In genomic region chr5:21786258-21787185, GRCm38 (mm10) we compare ENCODE assay signal across 8 mouse cellular contexts. TPM values are rescaled to one million over a fixed set of nuclear protein-coding genes. Genes with fewer than 3 reads are reported as not detected.
DNase-seq lines count a peak whose midpoint lies in the region; ATAC-seq and TF ChIP-seq lines count a peak whose summit lies in the region.

No protein-coding gene starts in this region.

- ATAC-seq in forebrain, embryonic 11.5 days (replicated peaks; ENCODE audit: low FRiP score), result peak; percentile 83
- peak; percentile 80 for ATAC-seq in heart, embryonic 16.5 days (replicated peaks; ENCODE audit: extremely low read depth, insufficient read depth, low FRiP score)
- ATAC-seq in liver, embryonic 15.5 days (ENCODE audit: insufficient read depth), result peak; percentile 79
- peak; percentile 79 for ATAC-seq in neural tube, embryonic 12.5 days (ENCODE audit: low FRiP score, low read depth)

- in situ Hi-C loops in CH12.LX (cut with MboI; ENCODE audit: low pct_ligation_motif_present, low pct_unique_long_range_greater_than_20kb, low sequenced_read_pairs), result no loop called here

- TF ChIP-seq RAD21 in CH12.LX (IDR thresholded peaks at IDR 0.05; ENCODE audit: low read depth, low read length), result no peak

- H3K9me3 ChIP-seq in CH12.LX (replicated peaks; ENCODE audit: low read length), result no peaks in the 10 kb centered on the region
- H3K9me3 ChIP-seq in forebrain, embryonic 11.5 days (ENCODE audit: control insufficient read depth, low read length), result no peaks in the 10 kb centered on the region
- no peaks in the 10 kb centered on the region for H3K9me3 ChIP-seq in heart, embryonic 16.5 days (replicated peaks; ENCODE audit: control insufficient read depth, low read length)
- no peaks in the 10 kb centered on the region for H3K9me3 ChIP-seq in liver, embryonic 15.5 days (replicated peaks)
- H3K9me3 ChIP-seq in neural tube, embryonic 12.5 days, result no peaks in the 10 kb centered on the region

- peak overlapping the region; percentile 77 for H3K27ac ChIP-seq in CH12.LX (ENCODE audit: insufficient read depth, low read depth)
- peak overlapping the region; percentile 81 for H3K27ac ChIP-seq in forebrain, embryonic 11.5 days (ENCODE audit: low read depth, low read length)
- peak overlapping the region; percentile 90 for H3K27ac ChIP-seq in heart, embryonic 16.5 days (ENCODE audit: low read length)
- H3K27ac ChIP-seq in liver, embryonic 15.5 days (replicated peaks), result peak overlapping the region; percentile 93
- H3K27ac ChIP-seq in neural tube, embryonic 12.5 days, result peak overlapping the region; percentile 57

- peaks cover 3 to 40% of the 10 kb centered on the region in 2 experiments; a peak in 2 of 4 replicates for H3K4me1 ChIP-seq in CH12.LX (ENCODE audit: control insufficient read depth in 1 of 2, insufficient read depth in 2 of 2)
- H3K4me1 ChIP-seq in forebrain, embryonic 11.5 days (replicated peaks; ENCODE audit: control insufficient read depth, insufficient read depth, low read length), result peaks cover 4% of the 10 kb centered on the region; the same call in 1 of the 2 replicates
- peaks cover 8% of the 10 kb centered on the region for H3K4me1 ChIP-seq in heart, embryonic 16.5 days (ENCODE audit: control insufficient read depth, insufficient read depth, low read length)
- H3K4me1 ChIP-seq in liver, embryonic 15.5 days (replicated peaks), result peaks cover 42% of the 10 kb centered on the region
- peaks cover 18% of the 10 kb centered on the region for H3K4me1 ChIP-seq in neural tube, embryonic 12.5 days

- peak overlapping the region; percentile 88 to 100 (median 96) for H3K4me3 ChIP-seq in CH12.LX (replicated peaks in 1 of 3; ENCODE audit: low read depth in 2 of 3, low read length in 2 of 3, poor library complexity in 1 of 3)
- H3K4me3 ChIP-seq in forebrain, embryonic 11.5 days (ENCODE audit: low read depth, low read length), result peak overlapping the region; percentile 76
- peak overlapping the region; percentile 99 for H3K4me3 ChIP-seq in heart, embryonic 16.5 days (ENCODE audit: low read length)
- peak overlapping the region; percentile 99 for H3K4me3 ChIP-seq in liver, embryonic 15.5 days (replicated peaks)
- H3K4me3 ChIP-seq in neural tube, embryonic 12.5 days, result peak overlapping the region; percentile 89

- dilution Hi-C loops in CH12.LX (cut with MboI; ENCODE audit: extremely low pct_ligation_motif_present, extremely low pct_unique_long_range_greater_than_20kb, low sequenced_read_pairs), result no loop called here

- H3K36me3 ChIP-seq in CH12.LX (replicated peaks in 1 of 2; ENCODE audit: control insufficient read depth in 1 of 2, insufficient read depth in 1 of 2, low read length in 1 of 2), result peaks cover 19 to 52% of the 10 kb centered on the region in 2 experiments
- peaks cover 6% of the 10 kb centered on the region; the same call in 1 of the 2 replicates for H3K36me3 ChIP-seq in forebrain, embryonic 11.5 days (ENCODE audit: control insufficient read depth, insufficient read depth, low read length)
- peaks cover 10% of the 10 kb centered on the region for H3K36me3 ChIP-seq in heart, embryonic 16.5 days (ENCODE audit: control insufficient read depth, insufficient read depth)
- peaks cover 33% of the 10 kb centered on the region for H3K36me3 ChIP-seq in liver, embryonic 15.5 days (replicated peaks)
- H3K36me3 ChIP-seq in neural tube, embryonic 12.5 days, result peaks cover 13% of the 10 kb centered on the region

- H3K4me2 ChIP-seq in CH12.LX (ENCODE audit: insufficient read depth, low read depth, poor library complexity, severe bottlenecking), result peak overlapping the region; percentile 93
- peak overlapping the region; percentile 52 for H3K4me2 ChIP-seq in forebrain, embryonic 11.5 days (ENCODE audit: low read depth, low read length, severe bottlenecking)
- H3K4me2 ChIP-seq in heart, embryonic 16.5 days (ENCODE audit: low read depth, low read length), result peak overlapping the region; percentile 87
- peak overlapping the region; percentile 99 for H3K4me2 ChIP-seq in liver, embryonic 15.5 days
- H3K4me2 ChIP-seq in neural tube, embryonic 12.5 days (replicated peaks), result peak overlapping the region; percentile 76

- TF ChIP-seq EP300 in CH12.LX (IDR thresholded peaks at IDR 0.05; ENCODE audit: low read length), result no peak

- peak; percentile 87 for TF ChIP-seq POLR2A in CH12.LX (IDR thresholded peaks at IDR 0.05; ENCODE audit: low read depth, low read length)

- WGBS in forebrain, embryonic 11.5 days, result 2% methylated on average over 51 of the region's 51 CpGs
- 1% methylated on average over 51 of the region's 51 CpGs for WGBS in heart, embryonic 16.5 days
- WGBS in liver, embryonic 15.5 days (ENCODE audit: insufficient replicate concordance), result 1% methylated on average over 51 of the region's 51 CpGs
- 3% methylated on average over 51 of the region's 51 CpGs for WGBS in neural tube, embryonic 12.5 days

- peak overlapping the region; percentile 98 for H3K9ac ChIP-seq in CH12.LX (ENCODE audit: insufficient read depth, low read depth)
- peak overlapping the region; percentile 80 for H3K9ac ChIP-seq in forebrain, embryonic 11.5 days (ENCODE audit: low read length)
- H3K9ac ChIP-seq in heart, embryonic 16.5 days (ENCODE audit: low read length), result peak overlapping the region; percentile 98
- peak overlapping the region; percentile 91 for H3K9ac ChIP-seq in liver, embryonic 15.5 days
- peak overlapping the region; percentile 88 for H3K9ac ChIP-seq in neural tube, embryonic 12.5 days

- H3K27me3 ChIP-seq in CH12.LX (replicated peaks), result no peaks in the 10 kb centered on the region
- H3K27me3 ChIP-seq in forebrain, embryonic 11.5 days (ENCODE audit: control insufficient read depth, insufficient read depth, low read length), result no peaks in the 10 kb centered on the region
- H3K27me3 ChIP-seq in heart, embryonic 16.5 days (ENCODE audit: control insufficient read depth, insufficient read depth, low read length), result no peaks in the 10 kb centered on the region
- H3K27me3 ChIP-seq in liver, embryonic 15.5 days, result no peaks in the 10 kb centered on the region
- no peaks in the 10 kb centered on the region for H3K27me3 ChIP-seq in neural tube, embryonic 12.5 days (replicated peaks)

- TF ChIP-seq CTCF in CH12.LX (conservative IDR thresholded peaks at IDR 0.05 in 1 of 2, IDR thresholded peaks at IDR 0.05 in 1 of 2; ENCODE audit: low read depth in 2 of 2, low read length in 2 of 2), result no peak

- DNase-seq in CH12.LX (ENCODE audit: extremely low read depth), result peak; percentile 93
- peak; percentile 91 for DNase-seq in c-Kit-positive CD71-positive TER-119-negative erythroid progenitor cells, embryonic 14.5 days (ENCODE audit: low read depth)
- DNase-seq in forebrain, embryonic 11.5 days (ENCODE audit: low spot score), result peak; percentile 96
- peak; percentile 92 to 94 for DNase-seq in kidney, postnatal 36 days
- DNase-seq in telencephalon, adult 2 months (ENCODE audit: low read depth, low spot score), result peak; percentile 88

- peaks cover 64% of the 10 kb centered on the region for H3K79me2 ChIP-seq in CH12.LX (replicated peaks; ENCODE audit: control insufficient read depth, extremely low read depth, insufficient read depth, poor library complexity, severe bottlenecking)

TF ChIP-seq in CH12.LX, 34 proteins besides CTCF, POLR2A, EP300 and RAD21 (continues in another document):
- TF ChIP-seq ZNF384 (IDR thresholded peaks at IDR 0.05; ENCODE audit: low read depth, low read length), result peak; percentile 27; the same call in 1 of the 2 replicates
- TF ChIP-seq ZMIZ1 (IDR thresholded peaks at IDR 0.05; ENCODE audit: low read depth, low read length), result no peak
- peak; percentile 47 for TF ChIP-seq NRF1 (IDR thresholded peaks at IDR 0.05; ENCODE audit: low read depth, low read length)
- peak; percentile 94 for TF ChIP-seq UBTF (IDR thresholded peaks at IDR 0.05; ENCODE audit: low read depth, low read length)
- TF ChIP-seq GABPA (IDR thresholded peaks at IDR 0.05; ENCODE audit: insufficient replicate concordance, low read depth, low read length), result no peak; the same call in 1 of the 2 replicates
- TF ChIP-seq MXI1 (IDR thresholded peaks at IDR 0.05; ENCODE audit: low read depth, low read length), result peak; percentile 92
- peak; percentile 55; the same call in 1 of the 2 replicates for TF ChIP-seq MAZ (IDR thresholded peaks at IDR 0.05; ENCODE audit: low read depth, low read length)
- TF ChIP-seq KAT2A (IDR thresholded peaks at IDR 0.05; ENCODE audit: insufficient replicate concordance, low read length), result peak; percentile 68; the same call in 1 of the 2 replicates
- peak; percentile 74; the same call in 1 of the 2 replicates for TF ChIP-seq MAX (IDR thresholded peaks at IDR 0.05; ENCODE audit: low read length)
- no peak for TF ChIP-seq USF2 (conservative IDR thresholded peaks at IDR 0.05; ENCODE audit: low read depth, low read length)
- TF ChIP-seq HCFC1 (IDR thresholded peaks at IDR 0.05; ENCODE audit: low read depth, low read length), result peak; percentile 88

RNA-seq across cellular contexts. Expression of gene Psmc2, which starts 1.4 kb away (rescaled TPM):
- total RNA-seq in CH12.LX (2012; rRNA removed), result 115 and 161 TPM in 2 replicates
- 87.4 and 90.1 TPM in 2 replicates for total RNA-seq in CH12.LX (2014; rRNA removed)
- 208 and 232 TPM in 2 replicates for polyA plus RNA-seq in CH12.LX (2012; ENCODE audit: insufficient read length, low read depth)
- polyA plus RNA-seq in forebrain, embryonic 11.5 days (2014; fragmentation: Nextera tagmentation; extraction: Ambion mirVana), result 236 and 240 TPM in 2 replicates
- polyA plus RNA-seq in heart, embryonic 16.5 days (2015; fragmentation: Nextera tagmentation; extraction: Ambion mirVana), result 138 and 139 TPM in 2 replicates
- polyA plus RNA-seq in liver, embryonic 15.5 days (2015; fragmentation: Nextera tagmentation; extraction: Ambion mirVana), result 111 and 116 TPM in 2 replicates
- 210 and 220 TPM in 2 replicates for polyA plus RNA-seq in neural tube, embryonic 12.5 days (2016; fragmentation: Nextera tagmentation; extraction: Ambion mirVana)

RNA-seq across cellular contexts. Expression of gene Dnajc2, which starts 1.5 kb away (rescaled TPM):
- 79.2 and 98.5 TPM in 2 replicates for total RNA-seq in CH12.LX (2012; rRNA removed)
- 138 and 151 TPM in 2 replicates for total RNA-seq in CH12.LX (2014; rRNA removed)
- 242 and 268 TPM in 2 replicates for polyA plus RNA-seq in CH12.LX (2012; ENCODE audit: insufficient read length, low read depth)
- 102 TPM in 2 replicates for polyA plus RNA-seq in forebrain, embryonic 11.5 days (2014; fragmentation: Nextera tagmentation; extraction: Ambion mirVana)
- 41.5 and 47.5 TPM in 2 replicates for polyA plus RNA-seq in heart, embryonic 16.5 days (2015; fragmentation: Nextera tagmentation; extraction: Ambion mirVana)
- 21.5 and 23.3 TPM in 2 replicates for polyA plus RNA-seq in liver, embryonic 15.5 days (2015; fragmentation: Nextera tagmentation; extraction: Ambion mirVana)
- polyA plus RNA-seq in neural tube, embryonic 12.5 days (2016; fragmentation: Nextera tagmentation; extraction: Ambion mirVana), result 83.2 and 84.6 TPM in 2 replicates

RNA-seq across cellular contexts. Expression of gene Pmpcb, which starts 49.6 kb away (rescaled TPM):
- total RNA-seq in CH12.LX (2012; rRNA removed), result 113 and 121 TPM in 2 replicates
- total RNA-seq in CH12.LX (2014; rRNA removed), result 166 and 184 TPM in 2 replicates
- 123 and 165 TPM in 2 replicates for polyA plus RNA-seq in CH12.LX (2012; ENCODE audit: insufficient read length, low read depth)
- 98.6 and 99.3 TPM in 2 replicates for polyA plus RNA-seq in forebrain, embryonic 11.5 days (2014; fragmentation: Nextera tagmentation; extraction: Ambion mirVana)
- polyA plus RNA-seq in heart, embryonic 16.5 days (2015; fragmentation: Nextera tagmentation; extraction: Ambion mirVana), result 154 and 168 TPM in 2 replicates
- 38.9 and 44.4 TPM in 2 replicates for polyA plus RNA-seq in liver, embryonic 15.5 days (2015; fragmentation: Nextera tagmentation; extraction: Ambion mirVana)
- polyA plus RNA-seq in neural tube, embryonic 12.5 days (2016; fragmentation: Nextera tagmentation; extraction: Ambion mirVana), result 82.7 and 83.2 TPM in 2 replicates

Comparison
In these comparisons a context has a peak if more than half of its experiments do, and no peak if none do; other contexts are left out.
1. Peak in every context shown above with its lines: DNase-seq, ATAC-seq, H3K4me3 ChIP-seq and H3K27ac ChIP-seq.